Comparison of ENCODE assay signal across 9 mouse cellular contexts in the genomic region with DNA sequence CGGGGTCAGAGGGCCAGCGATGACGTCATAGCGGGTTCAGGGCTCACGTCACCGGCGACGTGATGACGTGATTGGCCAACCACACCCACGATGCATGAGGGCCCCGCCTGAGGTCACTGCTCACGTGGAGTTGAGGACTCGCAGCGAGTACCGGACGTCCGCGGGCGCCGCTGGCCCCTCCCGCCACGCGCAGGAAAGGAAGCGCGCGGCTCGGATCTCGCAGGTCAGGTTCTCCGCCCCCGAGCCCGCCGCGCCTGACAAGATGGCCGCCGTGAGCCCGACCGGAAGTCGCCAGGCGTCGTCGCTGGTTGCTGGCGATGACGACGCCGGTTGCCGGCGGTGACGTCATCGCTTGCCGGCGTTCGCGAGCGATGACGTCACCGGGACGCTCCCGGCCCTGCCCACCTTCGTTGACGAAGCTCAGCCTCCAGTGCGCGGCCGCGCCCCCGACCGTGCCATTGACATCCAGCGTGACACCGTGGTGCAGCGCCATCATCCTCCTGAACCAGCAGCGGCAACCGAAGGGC. TPM values are rescaled to one million over a fixed set of nuclear protein-coding genes. Genes with fewer than 3 reads are reported as not detected.
DNase-seq lines count a peak whose midpoint lies in the region; ATAC-seq lines count a peak whose summit lies in the region.
"Had no signal": no experiment of that assay in that cellular context is flagged by ENCODE, and none has a peak within 500 bp of the region (broad histone marks: within the 10 kb centered on the region; RNA-seq: fewer than 3 reads in every experiment).

No protein-coding gene starts in this region.

- H3K36me3 ChIP-seq in forebrain, embryonic 14.5 days (ENCODE audit: control insufficient read depth, insufficient read depth, low read length): no peaks in the 10 kb centered on the region
- no peaks in the 10 kb centered on the region for H3K36me3 ChIP-seq in hindbrain, embryonic 15.5 days

- peak; percentile 52 for ATAC-seq in forebrain, embryonic 14.5 days
- ATAC-seq in hindbrain, embryonic 15.5 days (ENCODE audit: low FRiP score, low read depth): peak; percentile 57

- H3K27ac ChIP-seq in forebrain, embryonic 14.5 days (ENCODE audit: low read depth, low read length): peak overlapping the region; percentile 82
- peak overlapping the region; percentile 93 for H3K27ac ChIP-seq in hindbrain, embryonic 15.5 days (replicated peaks)

- peak; percentile 83 for DNase-seq in T-cell, adult 2 months (ENCODE audit: low spot score)
- peak; percentile 40 for DNase-seq in c-Kit-positive CD71-positive TER-119-negative erythroid progenitor cells, embryonic 14.5 days (ENCODE audit: low read depth)
- peak; percentile 86 for DNase-seq in forebrain, embryonic 14.5 days (ENCODE audit: low spot score)
- DNase-seq in left cerebral cortex, adult 18-20 months (ENCODE audit: low spot score in 2 of 2): peak; percentile 69 to 81
- DNase-seq in lung, postnatal 36 days: peak; percentile 57
- DNase-seq in retina, postnatal 7 days (ENCODE audit: low read depth, low spot score): peak; percentile 79
- peak; percentile 63 for DNase-seq in urinary bladder, postnatal 25 days (ENCODE audit: low spot score)

- no peaks in the 10 kb centered on the region; the same call in 1 of the 2 replicates for H3K9me3 ChIP-seq in forebrain, embryonic 14.5 days (replicated peaks; ENCODE audit: control insufficient read depth, low read length)
- no peaks in the 10 kb centered on the region for H3K9me3 ChIP-seq in hindbrain, embryonic 15.5 days

- H3K27me3 ChIP-seq in forebrain, embryonic 14.5 days (replicated peaks; ENCODE audit: control insufficient read depth, insufficient read depth, low read length): no peaks in the 10 kb centered on the region
- H3K27me3 ChIP-seq in hindbrain, embryonic 15.5 days: no peaks in the 10 kb centered on the region

- H3K9ac ChIP-seq in forebrain, embryonic 14.5 days (ENCODE audit: low read length): peak overlapping the region; percentile 41; the same call in 1 of the 2 replicates
- peak overlapping the region; percentile 50; the same call in 1 of the 2 replicates for H3K9ac ChIP-seq in hindbrain, embryonic 15.5 days

- WGBS in forebrain, embryonic 14.5 days: 5% methylated on average over 66 of the region's 71 CpGs
- 2% methylated on average over 71 of the region's 71 CpGs for WGBS in hindbrain, embryonic 15.5 days

- H3K4me1 ChIP-seq in forebrain, embryonic 14.5 days (ENCODE audit: control insufficient read depth, insufficient read depth, low read length): no peaks in the 10 kb centered on the region
- H3K4me1 ChIP-seq in hindbrain, embryonic 15.5 days (replicated peaks): peaks cover 4% of the 10 kb centered on the region; the same call in 1 of the 2 replicates

- H3K4me3 ChIP-seq in forebrain, embryonic 14.5 days (ENCODE audit: low read depth, low read length): peak overlapping the region; percentile 54
- peak overlapping the region; percentile 53 for H3K4me3 ChIP-seq in hindbrain, embryonic 15.5 days

- peak overlapping the region; percentile 52 for H3K4me2 ChIP-seq in forebrain, embryonic 14.5 days (ENCODE audit: low read length)
- peak overlapping the region; percentile 76 for H3K4me2 ChIP-seq in hindbrain, embryonic 15.5 days

RNA-seq across cellular contexts. Expression of gene Csf2ra, which starts 1.8 kb away (rescaled TPM):
- 10.2 and 15.7 TPM in 2 replicates for polyA plus RNA-seq in forebrain, embryonic 14.5 days (2014; fragmentation: Nextera tagmentation; extraction: Ambion mirVana)
- 60.2 and 77.5 TPM in 2 replicates for polyA plus RNA-seq in hindbrain, embryonic 15.5 days (2015; fragmentation: Nextera tagmentation; extraction: Ambion mirVana)
- total RNA-seq in left cerebral cortex, adult 18-20 months (2021): 10 to 100 TPM; 30.1 to 34.8 TPM

RNA-seq across cellular contexts. Expression of gene Gm6020, which starts 42.8 kb away (rescaled TPM):
- polyA plus RNA-seq in forebrain, embryonic 14.5 days (2014; fragmentation: Nextera tagmentation; extraction: Ambion mirVana): not detected in 2 replicates
- polyA plus RNA-seq in hindbrain, embryonic 15.5 days (2015; fragmentation: Nextera tagmentation; extraction: Ambion mirVana): not detected in 2 replicates
- total RNA-seq in left cerebral cortex, adult 18-20 months (2021): not detected
- polyA plus RNA-seq: large intestine, adult 2 months had no signal

RNA-seq across cellular contexts. Expression of gene Gm7102, which starts 50.4 kb away (rescaled TPM):
- polyA plus RNA-seq in forebrain, embryonic 14.5 days (2014; fragmentation: Nextera tagmentation; extraction: Ambion mirVana): not detected in 2 replicates
- 0.18 TPM in 1 of 2 replicates, not detected in the other for polyA plus RNA-seq in hindbrain, embryonic 15.5 days (2015; fragmentation: Nextera tagmentation; extraction: Ambion mirVana)
- total RNA-seq in left cerebral cortex, adult 18-20 months (2021): not detected
- polyA plus RNA-seq: large intestine, adult 2 months had no signal

Comparison
In these comparisons a context has a peak if more than half of its experiments do, and no peak if none do; other contexts are left out.
1. Peak in every context shown above with its lines: DNase-seq, ATAC-seq, H3K4me3 ChIP-seq and H3K27ac ChIP-seq.